Mouse (Mus musculus) cerebellum, postnatal 4 days (tissue): Measurements from ENCODE around the gene Atad1.

Experiments
- DNase-seq, 2 experiments: peaks; one replicate each; pipeline ENCODE4 v3.0.0; 2022; ENCODE audit warnings: low spot score in 2 of 2, mixed read lengths in 1 of 2

Gene Atad1

DNA sequence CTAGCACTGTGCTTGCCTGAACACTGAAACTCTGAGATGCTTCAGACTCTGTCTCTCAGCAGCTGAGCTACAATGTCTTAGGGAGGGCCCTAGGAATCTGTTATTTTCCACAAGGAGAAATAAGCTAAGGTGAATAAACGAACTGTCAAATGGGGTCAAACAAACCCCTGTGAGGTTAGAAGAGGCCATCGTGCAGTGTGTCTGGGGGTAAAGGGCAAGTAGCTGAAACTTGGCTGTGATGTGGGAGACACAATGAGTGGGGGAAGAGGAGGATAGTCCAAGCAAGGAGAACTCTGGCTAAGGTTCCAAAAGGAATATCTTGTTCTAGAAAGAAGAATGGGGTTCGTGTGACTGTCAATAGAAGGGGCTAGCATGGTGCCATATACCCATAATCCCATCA is 117.4 kb downstream of the Atad1 start:
- no peak for DNase-seq
